Mouse (Mus musculus) liver, embryonic 15.5 days (tissue): ENCODE measurements at regions not wholly inside any gene's neighbourhood (a gene's known extent, or its start where the extent isn't known, plus 50 kb on each side); places are given as distances from the start of the nearest gene placed in this dataset.

Source experiments
- ATAC-seq: fragments of 200-750 bp; cut with Nextera tagmentation; 2 replicates; pipeline ENCODE4 v1.8.0; 2017; ENCODE audit warnings: moderate number of reproducible peaks, mild to moderate bottlenecking, moderate library complexity; ENCODE audit not compliant: insufficient read depth
- H3K27ac ChIP-seq: fragments of 300-500 bp; sonication (generic); replicated peaks from 2 replicates; pipeline ENCODE4 v1.5.1; 2015; ENCODE audit warnings: mild to moderate bottlenecking, inconsistent platforms
- H3K27me3 ChIP-seq: fragments of 300-500 bp; sonication (generic); 2 replicates; pipeline ENCODE4 v1.6.1; 2015; ENCODE audit warnings: mild to moderate bottlenecking, inconsistent platforms
- H3K36me3 ChIP-seq: fragments of 300-500 bp; sonication (generic); replicated peaks from 2 replicates; pipeline ENCODE4 v1.6.1; 2015; ENCODE audit warnings: moderate library complexity, mild to moderate bottlenecking, inconsistent platforms
- H3K4me1 ChIP-seq: fragments of 300-500 bp; sonication (generic); replicated peaks from 2 replicates; pipeline ENCODE4 v1.6.1; 2015; ENCODE audit warnings: inconsistent platforms
- H3K4me2 ChIP-seq: fragments of 300-500 bp; sonication (generic); 2 replicates; pipeline ENCODE4 v1.6.1; 2015; ENCODE audit warnings: moderate library complexity, mild to moderate bottlenecking, inconsistent platforms
- H3K4me3 ChIP-seq: fragments of 300-500 bp; sonication (generic); replicated peaks from 2 replicates; pipeline ENCODE4 v1.5.1; 2015; ENCODE audit warnings: mild to moderate bottlenecking, inconsistent platforms
- H3K9ac ChIP-seq: fragments of 300-500 bp; sonication (generic); 2 replicates; pipeline ENCODE4 v1.6.1; 2015; ENCODE audit warnings: moderate library complexity, mild to moderate bottlenecking, inconsistent platforms
- H3K9me3 ChIP-seq: fragments of 300-500 bp; sonication (generic); replicated peaks from 2 replicates; pipeline ENCODE4 v1.6.1; 2016; ENCODE audit warnings: inconsistent platforms
- WGBS: fragments of 180-500 bp; shearing (Covaris S2); methylation state at CpG from one replicate; pipeline ENCODE4 v1.1.7; 2015; ENCODE audit warnings: mixed read lengths; ENCODE audit not compliant: insufficient replicate concordance; 5-methylcytosine and 5-hydroxymethylcytosine counted together

DNA sequence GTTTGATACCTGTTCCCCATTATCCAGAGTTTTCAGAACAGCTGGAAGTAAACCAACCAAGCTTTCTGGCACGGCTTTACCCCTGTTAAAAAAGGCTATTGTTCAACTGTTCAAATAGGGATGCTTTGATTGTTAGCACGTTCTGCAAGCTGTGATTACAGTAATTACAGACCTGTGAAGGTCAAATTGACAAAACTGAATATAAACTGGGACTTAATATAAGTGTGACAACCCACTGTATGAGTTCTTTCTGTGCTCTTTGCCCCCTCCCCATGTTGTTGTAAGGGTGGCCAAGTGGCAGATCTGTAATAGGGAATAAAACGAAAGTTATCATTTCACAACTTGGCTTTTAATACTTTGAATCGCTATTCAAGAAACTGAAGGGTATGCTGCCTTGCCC, 105.0 kb upstream of the 4933415F23Rik start:
- no peaks in the 10 kb centered on the region for H3K9me3 ChIP-seq
- no peak overlapping the region for H3K4me3 ChIP-seq
- 59% methylated on average over 4 of the region's 4 CpGs for WGBS
- H3K27ac ChIP-seq = no peak overlapping the region
- no peaks in the 10 kb centered on the region for H3K4me1 ChIP-seq
- no peak overlapping the region for H3K9ac ChIP-seq
- H3K36me3 ChIP-seq = no peaks in the 10 kb centered on the region
- no peaks in the 10 kb centered on the region for H3K27me3 ChIP-seq
- no peak for ATAC-seq
- no peak overlapping the region for H3K4me2 ChIP-seq

DNA sequence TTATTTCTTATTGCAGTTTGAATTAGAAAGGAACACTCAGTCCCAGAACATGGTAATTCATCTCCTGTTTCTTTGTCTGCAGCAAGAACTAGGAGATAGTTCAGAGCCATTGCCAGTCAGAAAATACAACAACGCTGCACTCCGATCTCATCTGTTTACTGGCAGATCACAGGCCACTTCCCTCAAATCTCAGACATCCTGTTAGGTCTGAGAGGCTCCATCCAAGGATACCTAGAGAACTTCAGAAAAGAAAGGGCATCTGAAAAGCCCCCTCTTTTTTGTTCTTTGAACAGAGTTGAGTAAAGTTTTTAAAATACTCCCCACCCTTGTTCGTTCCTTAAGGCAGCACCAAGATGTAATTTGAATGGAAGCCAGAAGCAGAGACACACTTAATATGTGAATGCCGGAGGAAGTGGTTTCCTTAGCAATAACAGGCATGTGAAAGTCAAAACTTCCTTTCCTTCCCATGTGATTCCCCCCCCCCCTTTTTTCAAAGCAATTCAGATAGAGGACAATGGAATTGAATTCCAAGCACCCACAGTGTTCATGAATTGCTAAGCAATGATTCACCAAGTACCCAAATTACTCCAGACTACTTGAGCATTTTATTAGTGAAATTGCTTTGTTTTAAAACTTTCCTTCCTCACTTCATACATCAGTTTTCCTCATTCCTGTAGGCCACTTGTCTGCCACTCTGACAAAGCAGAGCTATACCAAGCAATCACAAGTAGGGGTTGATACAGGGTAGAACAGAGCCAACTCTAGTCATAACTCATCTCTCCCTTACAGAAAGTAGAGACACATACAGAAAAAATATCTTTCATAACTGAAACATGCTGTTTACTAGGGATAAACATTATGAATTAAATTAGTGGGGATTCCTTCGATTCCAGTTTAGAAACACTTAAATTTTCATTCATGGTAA, 100.7 kb upstream of the 4933415F23Rik start:
- no peak for ATAC-seq
- H3K27me3 ChIP-seq = no peaks in the 10 kb centered on the region
- 22% methylated on average over 5 of the region's 5 CpGs for WGBS
- no peaks in the 10 kb centered on the region for H3K9me3 ChIP-seq
- H3K27ac ChIP-seq = no peak overlapping the region
- no peak overlapping the region for H3K9ac ChIP-seq
- H3K4me2 ChIP-seq = no peak overlapping the region
- no peaks in the 10 kb centered on the region for H3K36me3 ChIP-seq
- H3K4me1 ChIP-seq = no peaks in the 10 kb centered on the region
- H3K4me3 ChIP-seq = no peak overlapping the region

GRCm38 (mm10) chr1:23200460-23200859, 98.4 kb upstream of the 4933415F23Rik start:
- ATAC-seq = no peak
- H3K4me1 ChIP-seq = no peaks in the 10 kb centered on the region
- no peak overlapping the region for H3K9ac ChIP-seq

GRCm38 (mm10) chr1:23190316-23191005, 88.4 kb upstream of the 4933415F23Rik start:
- Histone ChIP-seq H3K4me3 (no peak overlapping the region), H3K27me3 (no peaks in the 10 kb centered on the region), H3K4me2 (no peak overlapping the region), H3K9me3 (no peaks in the 10 kb centered on the region), H3K4me1 (peaks cover 3% of the 10 kb centered on the region), H3K27ac (no peak overlapping the region), H3K9ac (no peak overlapping the region), H3K36me3 (no peaks in the 10 kb centered on the region)
- WGBS = 49% methylated on average over 3 of the region's 3 CpGs
- no peak for ATAC-seq

More at GRCm38 (mm10) chr1:23200460-23200859, 98.4 kb upstream of the 4933415F23Rik start:
- Histone ChIP-seq H3K27me3 (no peaks in the 10 kb centered on the region), H3K36me3 (no peaks in the 10 kb centered on the region), H3K4me3 (no peak overlapping the region), H3K27ac (no peak overlapping the region), H3K4me2 (no peak overlapping the region), H3K9me3 (no peaks in the 10 kb centered on the region)
- 24% methylated on average over 4 of the region's 4 CpGs for WGBS

DNA sequence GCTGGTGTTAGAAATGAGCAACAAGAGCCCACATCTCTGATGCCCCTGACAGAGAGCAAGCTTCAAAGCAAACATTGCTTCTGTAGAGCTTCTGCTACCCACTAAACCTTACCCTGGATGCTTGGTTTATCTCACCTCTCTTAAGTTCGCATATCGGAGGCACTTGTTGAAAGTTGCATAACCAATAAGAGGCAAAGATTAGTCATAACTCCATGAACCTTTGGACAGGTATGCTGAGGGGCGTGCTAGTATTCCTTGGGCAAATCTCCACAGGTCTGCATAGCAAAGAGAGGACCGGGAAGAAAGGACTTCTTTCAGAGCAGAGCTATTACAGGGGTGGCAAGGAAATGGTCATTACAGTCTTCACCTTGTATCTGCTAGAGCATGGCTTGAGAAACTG, 87.7 kb upstream of the 4933415F23Rik start:
- ATAC-seq = no peak
- 66% methylated on average over 4 of the region's 4 CpGs for WGBS
- H3K27ac ChIP-seq = no peak overlapping the region
- no peaks in the 10 kb centered on the region for H3K27me3 ChIP-seq
- H3K4me1 ChIP-seq = peaks cover 3% of the 10 kb centered on the region
- H3K9me3 ChIP-seq = no peaks in the 10 kb centered on the region
- H3K9ac ChIP-seq = no peak overlapping the region
- H3K36me3 ChIP-seq = no peaks in the 10 kb centered on the region
- no peak overlapping the region for H3K4me2 ChIP-seq
- no peak overlapping the region for H3K4me3 ChIP-seq

- Histone ChIP-seq H3K27ac (peak overlapping the region; percentile 75), H3K4me1 (peaks cover 3% of the 10 kb centered on the region), H3K36me3 (no peaks in the 10 kb centered on the region), H3K4me3 (no peak overlapping the region), H3K9ac (no peak overlapping the region), H3K9me3 (no peaks in the 10 kb centered on the region), H3K4me2 (peak overlapping the region; percentile 27), H3K27me3 (no peaks in the 10 kb centered on the region)
- ATAC-seq = no peak
- WGBS = 32% methylated on average over 5 of the region's 5 CpGs
These were observed 86.2 kb upstream of the 4933415F23Rik start for GRCm38 (mm10) chr1:23188216-23188615.

- Histone ChIP-seq H3K36me3 (no peaks in the 10 kb centered on the region), H3K4me2 (peak overlapping the region; percentile 27), H3K9me3 (no peaks in the 10 kb centered on the region), H3K9ac (no peak overlapping the region), H3K4me1 (peaks cover 3% of the 10 kb centered on the region), H3K4me3 (no peak overlapping the region), H3K27me3 (no peaks in the 10 kb centered on the region), H3K27ac (peak overlapping the region; percentile 75)
- peak; percentile 84 for ATAC-seq
- WGBS = 38% methylated on average over 6 of the region's 6 CpGs
These were observed 85.6 kb upstream of the 4933415F23Rik start for GRCm38 (mm10) chr1:23187446-23188206.

- no peak overlapping the region for H3K9ac ChIP-seq
- 24% methylated on average over 9 of the region's 9 CpGs for WGBS
- no peaks in the 10 kb centered on the region for H3K36me3 ChIP-seq
- no peak overlapping the region for H3K27ac ChIP-seq
- H3K9me3 ChIP-seq = no peaks in the 10 kb centered on the region
- H3K4me2 ChIP-seq = no peak overlapping the region; the same call in 1 of the 2 replicates
- ATAC-seq = 0 out of 2 replicates have a peak, but pooled peaks have one; percentile 13
- H3K4me1 ChIP-seq = peaks cover under 1% of the 10 kb centered on the region; the same call in 1 of the 2 replicates
- H3K4me3 ChIP-seq = no peak overlapping the region
- no peaks in the 10 kb centered on the region for H3K27me3 ChIP-seq
These were observed 82.7 kb upstream of the 4933415F23Rik start for GRCm38 (mm10) chr1:23184728-23185127.

DNA sequence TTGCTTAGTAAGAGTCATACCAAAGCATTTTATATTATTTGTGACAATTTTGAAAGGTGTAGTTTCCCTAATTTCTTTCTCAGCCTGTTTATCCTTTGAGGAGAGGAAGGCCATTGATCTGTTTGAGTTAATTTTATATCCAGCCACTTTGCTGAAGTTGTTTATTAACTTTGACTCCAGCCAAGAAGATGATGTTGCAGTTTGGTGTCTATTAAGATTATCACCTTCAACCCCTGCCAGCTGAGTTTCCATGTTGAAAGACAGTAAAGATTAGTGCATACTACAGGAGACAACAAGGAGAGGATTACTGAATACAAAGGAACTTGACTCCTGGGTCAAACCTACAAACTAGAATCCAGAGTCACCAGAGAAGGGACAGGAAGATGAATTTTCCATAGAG, 80.5 kb upstream of the 4933415F23Rik start:
- no peaks in the 10 kb centered on the region for H3K36me3 ChIP-seq
- ATAC-seq = no peak

DNA sequence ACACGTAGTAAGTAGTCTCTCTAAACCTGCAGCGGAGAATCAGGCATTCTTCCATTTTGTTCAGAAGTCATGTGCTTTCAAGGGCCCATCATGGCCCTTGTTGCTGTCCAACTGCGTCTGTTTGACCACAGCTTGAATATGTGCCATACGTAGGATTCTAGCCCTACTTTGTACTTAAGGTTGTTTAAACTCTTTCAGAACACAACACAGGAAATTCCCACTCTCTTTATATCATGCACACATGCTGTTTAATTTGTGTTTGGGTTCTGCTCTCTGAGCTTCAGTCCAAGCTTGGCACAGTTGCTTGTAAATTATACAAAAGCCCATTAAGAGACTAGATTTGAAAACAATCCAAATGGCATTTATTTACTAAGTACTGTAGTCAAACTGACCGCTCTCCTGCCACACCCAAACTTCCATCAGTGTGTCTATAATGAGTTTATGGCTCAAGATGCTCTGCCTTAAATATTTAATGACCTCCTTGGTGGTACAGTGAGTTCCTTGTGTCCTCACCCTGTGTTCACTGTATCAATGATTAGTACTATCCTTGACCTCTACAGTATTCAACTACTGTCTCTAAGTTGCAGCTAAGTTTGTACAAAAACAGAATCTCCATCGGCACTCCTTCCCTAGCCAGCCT, 76.4 kb upstream of the 4933415F23Rik start:
- Histone ChIP-seq H3K27me3 (no peaks in the 10 kb centered on the region), H3K27ac (no peak overlapping the region), H3K4me3 (no peak overlapping the region), H3K4me1 (peaks cover 2% of the 10 kb centered on the region; the same call in 1 of the 2 replicates), H3K9me3 (no peaks in the 10 kb centered on the region), H3K36me3 (no peaks in the 10 kb centered on the region), H3K9ac (no peak overlapping the region), H3K4me2 (no peak overlapping the region)
- ATAC-seq = no peak
- 66% methylated on average over 6 of the region's 6 CpGs for WGBS

More for the DNA sequence above, 80.5 kb upstream of the 4933415F23Rik start:
- Histone ChIP-seq H3K4me2 (no peak overlapping the region), H3K9me3 (no peaks in the 10 kb centered on the region), H3K27me3 (no peaks in the 10 kb centered on the region), H3K9ac (no peak overlapping the region), H3K27ac (no peak overlapping the region), H3K4me3 (no peak overlapping the region), H3K4me1 (no peaks in the 10 kb centered on the region)
